Mouse (Mus musculus): ENCODE results near the gene Phf21b.
A peak's percentile ranks its signal among the peaks of the same experiment; 100 is the strongest.

- TF ChIP-seq CTCF (IDR thresholded peaks at IDR 0.05; ENCODE audit: low read depth) (0 out of 2 replicates have a peak, but pooled peaks have one; percentile 9), EP300 (optimal IDR thresholded peaks at IDR 0.05) (no peak)
Observed at GRCm38 (mm10) chr15:84853261-84854137, 2.4 kb downstream of the Phf21b start.
